Mouse (Mus musculus) hindbrain, postnatal 0 days (tissue): Measurements from ENCODE around the gene Nod2. TPM values are rescaled to one million over a fixed set of nuclear protein-coding genes. Genes with fewer than 3 reads are reported as not detected.

Experiments
- ATAC-seq: fragments of 200-750 bp; cut with Nextera tagmentation; 2 replicates; pipeline ENCODE4 v1.8.0; 2017; ENCODE audit warnings: mild to moderate bottlenecking, moderate TSS enrichment, moderate library complexity
- DNase-seq: peaks from one replicate; pipeline ENCODE4 v3.0.0-alpha.2; 2015; ENCODE audit warnings: low spot score
- H3K27ac ChIP-seq: fragments of 300-500 bp; sonication (generic); 2 replicates; pipeline ENCODE4 v1.5.1; 2014; ENCODE audit warnings: mild to moderate bottlenecking
- H3K27me3 ChIP-seq: fragments of 300-500 bp; sonication (generic); 2 replicates; pipeline ENCODE4 v1.6.1; 2014; ENCODE audit warnings: low read length, mixed read lengths; ENCODE audit not compliant: insufficient read depth
- H3K36me3 ChIP-seq: fragments of 300-500 bp; sonication (generic); 2 replicates; pipeline ENCODE4 v1.6.1; 2014; ENCODE audit warnings: low read length, mixed read lengths; ENCODE audit not compliant: insufficient read depth
- H3K4me1 ChIP-seq: fragments of 300-500 bp; sonication (generic); 2 replicates; pipeline ENCODE4 v1.6.1; 2014; ENCODE audit warnings: antibody characterized with exemption, low read length, mixed read lengths; ENCODE audit not compliant: insufficient read depth
- H3K4me2 ChIP-seq: fragments of 300-500 bp; sonication (generic); 2 replicates; pipeline ENCODE4 v1.6.1; 2014; ENCODE audit warnings: low read depth, mild to moderate bottlenecking, low read length, moderate library complexity, mixed read lengths
- H3K4me3 ChIP-seq: fragments of 300-500 bp; sonication (generic); 2 replicates; pipeline ENCODE4 v1.5.1; 2014; ENCODE audit warnings: low read length
- H3K9ac ChIP-seq: fragments of 300-500 bp; sonication (generic); replicated peaks from 2 replicates; pipeline ENCODE4 v1.6.1; 2014; ENCODE audit warnings: mild to moderate bottlenecking, low read length, moderate library complexity, mixed read lengths
- H3K9me3 ChIP-seq: fragments of 300-500 bp; sonication (generic); 2 replicates; pipeline ENCODE4 v1.6.1; 2016; ENCODE audit warnings: low read length, mixed read lengths
- CTCF ChIP-seq: IDR thresholded peaks from 2 replicates; pipeline ENCODE4 v1.5.1; 2016; ENCODE audit warnings: antibody characterized with exemption, control low read depth, low read depth
- WGBS: fragments of 180-500 bp; shearing (Covaris S2); extraction: QIAGEN DNeasy Blood & Tissue Kit; methylation state at CpG from one replicate; pipeline ENCODE4 v1.1.7; 2014; 5-methylcytosine and 5-hydroxymethylcytosine counted together
- polyA plus RNA-seq: library from polyadenylated mRNA; unstranded; fragments of >200 nt; fragmentation: Nextera tagmentation; extraction: Ambion mirVana; gene quantifications from 2 replicates; pipeline ENCODE4 v1.2.1, GENCODE M21; 2015
- total RNA-seq: library from RNA; depleted of rRNA; stranded (reverse); fragments of >200 nt; gene quantifications from 2 replicates; pipeline ENCODE4 v1.2.3, GENCODE M21; 2014

The Nod2 gene
- total and polyA plus RNA-seq, 2 experiments from 2014 or later, result 0.05 to 1.7 TPM

DNA sequence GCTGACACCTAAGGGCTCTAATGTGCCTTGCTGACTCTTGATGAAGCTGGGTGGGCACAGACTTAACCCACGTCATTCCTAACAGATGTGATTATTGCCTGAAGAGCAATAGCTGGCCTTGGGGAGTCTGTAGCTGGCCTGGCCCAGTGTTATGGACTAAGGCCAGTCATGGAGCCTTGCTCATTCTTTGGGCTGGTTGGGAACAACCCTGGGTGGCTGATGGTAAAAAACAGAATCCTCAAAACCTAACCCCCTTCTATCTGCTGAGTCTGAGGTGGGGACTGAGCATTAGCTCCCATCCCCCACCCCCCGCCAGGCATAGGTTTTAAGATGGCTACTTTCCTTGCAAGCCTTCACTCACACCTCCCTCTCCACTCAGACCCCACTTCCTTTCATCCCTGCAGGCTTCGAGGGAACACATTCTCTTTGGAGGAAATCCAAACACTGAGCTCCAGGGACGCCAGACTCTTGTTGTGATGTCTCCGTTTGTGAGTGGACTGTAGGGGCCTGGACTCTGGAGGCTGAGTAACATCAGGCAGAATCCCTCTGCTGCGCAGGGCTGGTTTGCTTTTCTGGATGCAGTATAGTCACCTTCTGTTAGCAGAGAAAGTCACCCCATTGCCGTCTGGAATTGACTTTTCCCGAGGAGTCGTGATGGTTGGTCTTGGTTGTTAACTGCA is 39.3 kb downstream of the Nod2 start:
- Histone ChIP-seq H3K4me3 (no peak overlapping the region), H3K27ac (no peak overlapping the region), H3K9me3 (no peaks in the 10 kb centered on the region), H3K4me2 (no peak overlapping the region), H3K4me1 (no peaks in the 10 kb centered on the region), H3K36me3 (no peaks in the 10 kb centered on the region), H3K27me3 (no peaks in the 10 kb centered on the region), H3K9ac (no peak overlapping the region)
- no peak for TF ChIP-seq CTCF
- ATAC-seq (no peak), DNase-seq (peak; percentile 22)
- 65% methylated on average over 9 of the region's 9 CpGs for WGBS

- Histone ChIP-seq H3K36me3 (no peaks in the 10 kb centered on the region), H3K27ac (no peak overlapping the region), H3K9me3 (no peaks in the 10 kb centered on the region), H3K4me2 (no peak overlapping the region), H3K4me1 (no peaks in the 10 kb centered on the region), H3K4me3 (no peak overlapping the region), H3K9ac (no peak overlapping the region), H3K27me3 (no peaks in the 10 kb centered on the region)
- ATAC-seq (no peak), DNase-seq (no peak)
- TF ChIP-seq CTCF, result no peak
- 81% methylated on average over 8 of the region's 8 CpGs for WGBS
Measured at GRCm38 (mm10) chr8:88686906-88687235, 39.8 kb downstream of the Nod2 start.

DNA sequence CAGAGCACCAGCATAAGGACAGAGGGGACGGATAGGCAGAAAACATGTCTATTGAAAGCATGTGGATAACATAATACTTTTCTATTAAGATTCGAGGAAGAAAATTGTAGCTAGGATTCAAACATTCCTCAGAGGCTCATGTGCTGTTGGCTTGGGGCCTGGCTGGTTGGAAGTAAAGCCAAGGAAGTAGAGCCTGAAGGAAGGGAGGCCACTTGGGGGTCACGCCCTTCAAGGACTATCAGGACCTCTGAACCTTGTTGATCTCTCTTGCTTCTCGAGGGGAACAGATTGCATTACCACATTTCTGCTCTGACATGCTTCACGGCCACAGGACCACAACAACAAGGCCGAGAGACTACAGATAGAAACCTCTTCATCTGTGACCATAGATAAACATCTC is 42.0 kb downstream of the Nod2 start:
- no peaks in the 10 kb centered on the region for H3K4me1 ChIP-seq
- H3K27me3 ChIP-seq, result no peaks in the 10 kb centered on the region; the same call in 1 of the 2 replicates
- no peak overlapping the region for H3K9ac ChIP-seq
- no peak overlapping the region for H3K27ac ChIP-seq
- 79% methylated on average over 6 of the region's 6 CpGs for whole genome bisulfite sequencing
- no peak overlapping the region for H3K4me2 ChIP-seq
- no peak for DNase-seq
- no peak for ATAC-seq
- no peaks in the 10 kb centered on the region for H3K9me3 ChIP-seq
- TF ChIP-seq CTCF, result no peak
- no peaks in the 10 kb centered on the region for H3K36me3 ChIP-seq
- H3K4me3 ChIP-seq, result no peak overlapping the region

DNA sequence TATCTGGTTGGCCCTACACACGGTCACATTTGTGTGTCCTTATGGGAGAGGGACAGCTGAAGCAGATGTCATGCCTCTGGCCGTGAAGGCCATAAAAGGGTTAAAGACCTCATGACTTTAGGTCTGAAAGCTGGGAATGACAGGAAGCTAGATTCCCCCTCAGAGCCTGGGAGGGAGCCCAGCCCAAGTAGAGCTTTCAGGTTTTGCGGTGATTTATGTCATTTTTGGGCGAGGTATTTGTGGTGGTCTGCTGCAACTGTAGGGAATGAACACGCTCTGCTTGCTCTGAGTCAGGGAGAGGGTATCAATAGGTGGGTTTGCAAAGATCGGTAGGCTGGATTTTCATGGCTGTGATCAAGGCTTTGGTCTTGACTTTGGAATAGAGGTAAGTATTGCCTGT is 42.8 kb downstream of the Nod2 start:
- ATAC-seq (no peak), DNase-seq (no peak)
- no peaks in the 10 kb centered on the region; the same call in 1 of the 2 replicates for H3K27me3 ChIP-seq
- H3K4me2 ChIP-seq, result no peak overlapping the region
- H3K9me3 ChIP-seq, result no peaks in the 10 kb centered on the region
- H3K4me1 ChIP-seq, result no peaks in the 10 kb centered on the region
- no peak overlapping the region for H3K27ac ChIP-seq
- 93% methylated on average over 6 of the region's 6 CpGs for WGBS
- H3K4me3 ChIP-seq, result no peak overlapping the region
- no peak for TF ChIP-seq CTCF
- H3K36me3 ChIP-seq, result no peaks in the 10 kb centered on the region
- H3K9ac ChIP-seq, result no peak overlapping the region

DNA sequence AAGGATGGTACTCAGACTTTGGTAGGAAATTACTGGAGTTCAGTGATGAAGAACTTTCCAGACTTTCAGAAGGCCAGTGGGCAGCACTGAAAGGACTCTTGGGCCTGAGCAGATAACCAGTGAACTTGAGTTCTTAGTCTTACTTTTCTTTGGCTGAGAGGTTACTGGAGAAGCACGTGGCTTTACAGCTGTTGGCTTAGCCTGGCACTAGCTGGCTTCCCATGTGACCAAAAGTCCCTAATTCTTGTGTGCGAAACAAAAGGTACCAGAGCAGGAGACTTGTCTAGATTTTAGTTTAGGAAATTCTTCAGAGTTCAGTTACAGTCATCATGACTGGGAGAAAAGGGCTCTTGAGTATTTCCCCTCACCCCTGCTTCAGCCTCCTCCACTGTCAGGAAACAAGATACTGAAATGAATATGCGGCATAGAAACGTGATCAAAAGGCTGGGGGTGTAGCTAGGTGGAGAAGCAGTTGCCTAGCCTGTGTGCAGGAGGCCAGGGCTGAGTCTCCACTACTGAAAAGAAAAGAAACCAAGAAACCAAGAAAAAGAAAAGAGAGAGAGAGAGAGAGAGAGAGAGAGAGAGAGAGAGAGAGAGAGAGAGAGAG is 44.3 kb downstream of the Nod2 start:
- no peak overlapping the region for H3K4me3 ChIP-seq

DNA sequence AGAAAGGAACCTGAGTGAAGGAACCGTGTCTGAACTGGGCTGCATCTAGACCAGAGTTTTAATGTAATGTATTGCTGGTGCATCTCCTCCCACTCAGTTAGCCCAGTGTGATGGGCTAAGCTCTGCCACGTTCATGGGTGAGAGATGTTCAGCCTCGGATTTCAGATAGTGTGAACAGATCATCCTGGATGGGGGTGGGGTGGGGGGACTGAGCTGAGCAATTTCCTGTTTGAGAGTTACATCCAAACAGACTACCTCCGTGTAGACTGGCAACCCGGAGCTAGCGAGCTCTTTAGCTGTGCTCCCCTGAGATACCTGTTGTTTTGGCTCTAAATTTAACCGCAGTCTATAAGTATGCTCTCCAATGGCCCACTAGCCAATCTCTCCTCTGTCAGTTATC is 44.8 kb downstream of the Nod2 start:
- H3K27me3 ChIP-seq, result no peaks in the 10 kb centered on the region; the same call in 1 of the 2 replicates
- no peak for TF ChIP-seq CTCF
- no peak for DNase-seq

More for the DNA sequence above, 44.3 kb downstream of the Nod2 start:
- H3K9me3 ChIP-seq, result no peaks in the 10 kb centered on the region
- H3K4me1 ChIP-seq, result no peaks in the 10 kb centered on the region
- H3K4me2 ChIP-seq, result no peak overlapping the region
- whole genome bisulfite sequencing, result 53% methylated on average over 4 of the region's 4 CpGs
- ATAC-seq (no peak), DNase-seq (no peak)
- H3K27me3 ChIP-seq, result no peaks in the 10 kb centered on the region; the same call in 1 of the 2 replicates
- TF ChIP-seq CTCF, result no peak
- no peak overlapping the region for H3K9ac ChIP-seq
- no peaks in the 10 kb centered on the region for H3K36me3 ChIP-seq
- no peak overlapping the region for H3K27ac ChIP-seq

DNA sequence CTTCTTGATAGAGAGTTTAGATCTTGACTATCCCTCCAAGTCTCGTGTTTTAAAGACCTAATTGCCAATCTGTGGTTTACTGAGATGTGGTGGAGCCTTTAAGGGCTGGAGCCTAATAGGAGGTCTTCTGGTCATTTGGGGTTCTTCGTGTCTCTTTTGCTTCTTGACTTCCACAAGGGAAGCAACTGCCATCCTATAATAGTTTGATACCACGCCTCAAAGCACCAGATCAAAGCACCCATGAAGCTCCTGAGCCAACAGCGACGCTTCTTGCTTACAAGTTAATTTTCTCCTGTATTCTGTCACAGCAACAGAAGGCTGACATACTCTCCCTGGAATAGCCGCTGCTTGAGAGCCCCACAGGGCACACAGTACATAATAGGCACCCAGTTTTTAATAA is 45.8 kb downstream of the Nod2 start:
- Histone ChIP-seq H3K36me3 (no peaks in the 10 kb centered on the region), H3K27me3 (no peaks in the 10 kb centered on the region; the same call in 1 of the 2 replicates), H3K27ac (no peak overlapping the region), H3K4me3 (no peak overlapping the region), H3K4me2 (no peak overlapping the region), H3K4me1 (no peaks in the 10 kb centered on the region), H3K9me3 (no peaks in the 10 kb centered on the region), H3K9ac (no peak overlapping the region)
- no peak for TF ChIP-seq CTCF
- no peak for ATAC-seq
- WGBS, result 74% methylated on average over 6 of the region's 6 CpGs
- DNase-seq, result no peak

More for the DNA sequence above, 44.8 kb downstream of the Nod2 start:
- no peak overlapping the region for H3K9ac ChIP-seq
- no peaks in the 10 kb centered on the region for H3K36me3 ChIP-seq
- 54% methylated on average over 7 of the region's 7 CpGs for WGBS
- no peak overlapping the region for H3K27ac ChIP-seq
- H3K9me3 ChIP-seq, result no peaks in the 10 kb centered on the region
- ATAC-seq, result no peak
- H3K4me2 ChIP-seq, result no peak overlapping the region
- H3K4me3 ChIP-seq, result no peak overlapping the region
- H3K4me1 ChIP-seq, result no peaks in the 10 kb centered on the region
